Mouse (Mus musculus) thymus, adult 2 months (tissue): ENCODE data around the gene Gm12355.
"Not testable (repeated sequence)": the region's sequence is repeated elsewhere in the genome, so short reads cannot be mapped to it uniquely, and the experiment has no call there.

Source experiments
- CTCF ChIP-seq: fragments of 200-500 bp; IDR thresholded peaks from 2 replicates; pipeline ENCODE4 v1.5.1; 2012; ENCODE audit warnings: mild to moderate bottlenecking, control low read depth, low read length, moderate library complexity, borderline replicate concordance; ENCODE audit not compliant: control insufficient read depth, poor library complexity, insufficient read depth; ENCODE audit errors: extremely low read depth
- POLR2A ChIP-seq: fragments of 200-500 bp; IDR thresholded peaks from 2 replicates; pipeline ENCODE4 v1.6.1; 2012; ENCODE audit warnings: mild to moderate bottlenecking, low read length, control low read depth, moderate library complexity; ENCODE audit not compliant: control insufficient read depth, poor library complexity, insufficient read depth; ENCODE audit errors: extremely low read depth

GRCm38 (mm10) chr11:98673136-98673535, 47.7 kb upstream of the Gm12355 start:
- TF ChIP-seq POLR2A, CTCF: not testable (repeated sequence)
